Mouse (Mus musculus): ENCODE results near the gene Uvrag. TPM values are rescaled to one million over a fixed set of nuclear protein-coding genes. Genes with fewer than 3 reads are reported as not detected.
A peak's percentile ranks its signal among the peaks of the same experiment; 100 is the strongest.

Gene Uvrag
- 10 to 100 TPM; 18.4 to 25.0 TPM for total RNA-seq (2021)
- long read RNA-seq, experiment 1, full-length matches to known transcripts = 31 of 40 reads
- long read RNA-seq, experiment 1, partial matches to known transcripts = 2 of 40 reads
- long read RNA-seq, experiment 1, other reads (novel, unspliced or antisense) = 7 of 40 reads
- long read RNA-seq, experiment 2, full-length matches to known transcripts = 27 of 34 reads
- long read RNA-seq, experiment 2, partial matches to known transcripts = 2 of 34 reads
- long read RNA-seq, experiment 2, other reads (novel, unspliced or antisense) = 5 of 34 reads

GRCm38 (mm10) chr7:99140984-99141918 lies at the start of gene Uvrag:
TSS of gene Uvrag (minus strand) at chr7:99141141.
- peak; percentile 98 for DNase-seq

DNA sequence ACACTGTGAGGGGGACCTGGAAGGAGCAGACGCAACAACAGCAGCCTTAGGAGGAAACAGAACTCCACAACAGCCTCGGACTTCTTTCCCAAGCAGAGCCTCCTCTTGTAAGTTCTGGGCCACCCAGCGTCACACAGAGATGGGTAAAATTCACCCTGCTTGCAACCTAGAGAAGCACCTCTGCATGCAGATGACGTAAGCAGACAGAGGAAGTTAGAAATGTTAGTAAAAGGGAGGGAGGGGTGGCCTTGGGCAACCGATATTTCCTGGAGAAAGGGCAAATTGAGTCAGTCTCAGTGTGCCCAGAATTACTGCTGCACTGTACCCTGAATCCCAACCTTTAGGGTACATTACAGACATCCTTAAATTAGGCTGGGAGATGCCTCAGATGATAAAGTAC lies 48.9 kb upstream of the Uvrag start:
- no peak for DNase-seq

DNA sequence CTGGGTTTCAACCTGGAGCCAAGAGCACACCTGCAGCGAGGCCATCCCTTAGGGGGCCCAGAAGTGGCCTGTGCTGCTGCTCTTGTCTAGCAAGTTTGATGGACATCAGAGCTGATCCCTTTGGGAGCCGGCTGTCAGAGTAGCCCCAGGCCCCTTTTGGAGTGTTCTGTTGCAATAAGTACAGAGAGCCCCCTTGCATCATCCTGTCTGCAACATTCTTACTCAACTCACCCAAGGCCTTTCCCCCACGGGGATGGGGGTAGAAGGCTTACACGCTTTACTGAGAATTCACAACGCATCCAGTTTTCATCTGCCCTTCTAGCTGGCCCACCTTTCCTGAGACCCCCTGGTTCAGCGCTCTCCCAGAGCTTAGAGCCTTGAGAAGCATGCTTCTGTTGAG lies 47.7 kb upstream of the Uvrag start:
- no peak for DNase-seq

GRCm38 (mm10) chr7:99187451-99187850 lies 46.5 kb upstream of the Uvrag start:
- no peak for DNase-seq

DNA sequence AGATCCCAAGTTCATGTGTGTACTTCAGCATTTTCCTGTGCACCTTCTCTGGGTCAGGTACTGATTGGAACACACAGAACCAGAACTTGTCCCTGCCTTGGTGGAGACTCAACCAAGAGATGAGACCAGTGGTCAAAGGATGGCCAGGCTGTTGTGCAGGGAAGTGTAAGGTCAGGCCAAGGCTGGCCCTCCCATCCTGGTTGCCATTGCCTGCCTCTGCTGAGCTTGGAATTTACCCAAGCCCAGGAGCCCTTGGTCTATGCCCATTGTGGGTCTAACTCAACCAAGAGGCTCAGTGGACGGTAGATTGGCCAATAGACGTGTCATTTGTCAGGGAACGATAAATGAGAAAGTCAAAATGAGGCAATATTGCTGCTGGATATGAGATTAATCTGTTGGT lies 44.5 kb upstream of the Uvrag start:
- no peak for DNase-seq

DNA sequence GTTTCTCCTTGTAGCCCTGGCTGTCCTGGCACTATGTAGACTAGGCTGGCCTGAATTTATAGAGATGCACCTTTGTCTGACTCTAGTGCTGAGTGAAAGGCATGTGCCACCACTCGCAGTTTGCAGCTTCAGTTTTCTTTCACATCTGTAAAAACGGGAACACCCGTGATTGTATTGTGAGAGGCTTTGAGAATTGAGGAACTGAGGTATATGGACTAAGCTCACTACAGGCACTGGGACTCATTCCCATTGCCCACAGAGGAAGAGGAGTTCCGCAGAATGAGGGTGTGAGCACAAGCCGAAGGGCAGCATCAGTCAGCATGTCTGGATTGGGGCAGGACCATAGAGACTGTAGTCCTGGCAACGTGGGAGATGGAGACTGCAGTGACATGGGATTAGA lies 42.8 kb upstream of the Uvrag start:
- no peak for DNase-seq

GRCm38 (mm10) chr7:99182432-99183172 lies 41.7 kb upstream of the Uvrag start, which contains the start of gene Dgat2:
TSS of gene Dgat2 (minus strand) at chr7:99182719.
- peak; percentile 93 for DNase-seq

DNA sequence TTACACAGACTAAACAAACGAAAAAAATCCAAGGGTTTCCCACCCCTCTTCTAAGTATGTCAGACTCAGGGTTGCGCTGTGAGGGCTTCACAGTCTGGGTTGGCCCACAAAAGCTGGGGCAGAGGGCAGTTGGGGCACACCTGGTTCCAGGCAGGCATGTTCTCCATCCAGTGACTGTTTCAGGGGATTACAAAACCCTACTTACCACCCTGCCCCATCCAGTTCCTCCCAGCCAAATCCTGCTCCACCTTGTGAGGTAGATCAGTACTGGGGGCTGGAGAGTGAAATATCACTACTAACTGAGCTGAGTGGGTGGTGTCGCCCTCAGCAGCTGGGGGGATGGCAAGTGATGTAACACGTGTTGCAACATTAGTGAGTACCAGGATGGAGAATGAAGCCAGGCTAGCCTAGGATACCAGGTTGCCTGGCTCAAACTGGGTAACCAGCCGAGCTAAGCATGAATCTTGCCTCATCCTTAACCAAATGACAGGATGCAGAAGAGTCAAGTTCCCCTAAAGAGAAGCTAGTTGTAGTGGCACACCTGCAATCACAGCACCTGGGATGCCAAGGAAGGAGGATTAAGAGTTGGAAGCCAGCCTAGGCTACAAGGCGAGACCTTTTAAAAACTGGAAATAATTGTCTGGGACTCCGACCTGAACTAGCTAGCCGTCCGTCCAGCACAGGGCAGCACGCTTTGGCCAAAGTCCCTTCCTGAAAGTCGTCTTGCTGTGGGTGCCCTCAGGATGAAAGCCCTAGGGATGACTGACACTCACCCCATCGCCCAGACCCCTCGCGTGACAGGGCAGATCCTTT lies 40.9 kb upstream of the Uvrag start:
- no peak for DNase-seq

- DNase-seq = no peak
Measured at GRCm38 (mm10) chr7:99180162-99180561, 39.2 kb upstream of the Uvrag start.

GRCm38 (mm10) chr7:99179271-99179670 lies 38.3 kb upstream of the Uvrag start:
- DNase-seq = no peak

GRCm38 (mm10) chr7:99177386-99177785 lies 36.4 kb upstream of the Uvrag start:
- DNase-seq = no peak

GRCm38 (mm10) chr7:99175666-99176065 lies 34.7 kb upstream of the Uvrag start:
- DNase-seq = no peak

- no peak for DNase-seq
Measured at GRCm38 (mm10) chr7:99175118-99175517, 34.2 kb upstream of the Uvrag start.

DNA sequence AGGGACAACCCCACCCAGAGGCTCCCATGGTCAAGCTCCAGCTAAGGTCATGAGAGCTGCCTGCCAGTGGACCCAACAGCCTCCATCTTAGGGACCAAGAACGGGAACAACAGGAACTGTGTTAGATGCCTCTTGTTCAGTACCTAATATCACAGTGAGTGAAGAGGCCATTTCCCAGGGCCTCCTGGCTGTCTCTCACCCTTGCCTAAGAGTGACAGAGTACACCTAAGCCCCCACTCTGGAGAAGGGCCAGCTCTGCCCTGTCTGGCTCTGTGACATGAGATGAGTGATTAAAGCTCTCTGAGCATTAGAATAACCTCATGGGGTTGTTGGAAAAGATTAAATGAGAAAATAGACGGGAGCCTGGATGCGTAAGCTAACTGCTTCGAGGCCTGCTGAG lies 33.1 kb upstream of the Uvrag start:
- DNase-seq = no peak

- no peak for DNase-seq
Measured at GRCm38 (mm10) chr7:99172898-99173297, 32.0 kb upstream of the Uvrag start.

DNA sequence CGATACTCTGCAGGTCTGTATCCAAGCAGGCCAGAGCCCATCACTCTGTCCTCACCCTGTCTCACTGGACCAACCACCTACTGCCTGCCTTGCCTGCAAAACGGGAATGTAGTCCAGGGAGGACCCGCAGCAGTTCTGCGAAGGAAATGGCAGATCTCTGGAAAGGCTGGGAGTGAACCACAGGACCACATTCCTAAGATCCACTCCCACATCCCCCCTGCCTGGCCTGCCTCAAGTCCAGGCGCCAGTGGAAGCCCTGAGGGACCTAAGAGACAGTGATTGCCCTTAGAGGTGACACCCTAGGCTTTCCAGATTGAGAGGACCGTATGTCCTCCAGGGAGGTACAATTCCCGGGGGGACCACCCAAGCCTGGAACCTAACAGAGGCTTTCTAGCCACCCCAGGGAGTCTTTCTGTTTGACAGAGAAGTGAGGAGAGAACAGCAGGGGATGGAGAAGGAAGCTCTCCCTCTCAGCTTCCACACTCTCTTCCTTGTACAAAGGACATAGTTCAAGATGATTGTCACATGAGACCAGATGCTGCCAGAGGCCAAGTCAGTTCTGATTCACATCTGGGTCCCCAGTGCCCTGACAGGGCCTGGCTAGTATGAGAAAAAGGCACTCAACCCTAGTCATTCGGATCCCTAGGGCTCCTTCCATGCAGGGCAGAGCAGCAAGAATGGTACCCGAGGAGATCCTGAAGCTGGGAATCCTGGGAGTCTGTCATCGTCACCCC lies 31.0 kb upstream of the Uvrag start:
- no peak for DNase-seq

GRCm38 (mm10) chr7:99170519-99170918 lies 29.6 kb upstream of the Uvrag start:
- DNase-seq = no peak

DNA sequence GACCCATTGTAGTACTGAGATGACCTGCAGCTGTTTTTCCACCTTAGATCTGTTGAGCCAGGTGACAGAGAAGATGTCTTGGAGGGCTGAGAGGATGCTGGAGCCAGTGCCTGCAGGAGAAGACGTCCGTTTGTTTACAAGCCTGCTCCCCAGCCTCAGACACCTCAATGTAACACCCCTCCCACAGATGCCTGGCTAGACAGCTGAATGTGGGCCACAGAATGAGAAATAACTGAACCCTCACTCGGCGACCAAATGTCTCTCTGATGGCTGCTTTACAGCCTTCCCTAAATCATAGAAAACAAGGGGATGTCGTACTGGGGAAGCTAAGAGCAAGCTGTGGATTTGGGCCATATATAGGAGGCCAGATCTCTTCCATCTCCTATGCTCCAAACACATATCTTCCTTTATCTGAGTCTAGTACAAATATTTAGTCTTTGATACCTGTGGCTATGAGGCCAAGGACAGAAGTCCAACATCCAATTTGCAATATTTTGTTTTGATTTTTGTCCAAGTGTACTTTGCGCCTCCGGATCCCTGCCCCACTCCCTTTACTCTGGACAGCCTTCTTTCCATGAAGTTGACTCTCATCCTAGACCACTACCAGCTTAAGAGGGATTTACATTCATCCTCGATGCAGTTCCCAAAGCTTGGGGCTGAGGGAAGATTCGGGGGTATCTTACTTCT lies 28.9 kb upstream of the Uvrag start:
- DNase-seq = no peak

DNA sequence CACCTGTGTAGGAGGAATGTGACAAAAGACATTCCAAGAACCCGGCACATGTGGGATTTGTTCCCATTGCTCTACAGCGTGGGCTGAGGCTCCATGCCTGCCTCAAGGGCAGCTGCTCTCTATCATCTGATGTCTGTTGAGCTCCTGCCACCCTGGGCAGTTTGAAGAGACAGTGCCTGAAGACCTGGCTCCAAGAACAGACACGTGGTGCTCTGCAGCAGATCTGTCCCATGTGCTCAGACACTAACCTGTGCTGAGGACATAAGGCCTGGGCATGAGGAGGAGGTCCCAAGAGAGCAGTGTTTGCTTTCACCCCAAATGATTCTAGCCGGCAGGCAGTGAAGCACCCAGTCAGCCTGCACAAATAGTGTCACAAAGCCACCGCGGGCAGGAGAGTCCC lies 27.8 kb upstream of the Uvrag start:
- no peak for DNase-seq

GRCm38 (mm10) chr7:99167939-99168338 lies 27.0 kb upstream of the Uvrag start:
- no peak for DNase-seq

DNA sequence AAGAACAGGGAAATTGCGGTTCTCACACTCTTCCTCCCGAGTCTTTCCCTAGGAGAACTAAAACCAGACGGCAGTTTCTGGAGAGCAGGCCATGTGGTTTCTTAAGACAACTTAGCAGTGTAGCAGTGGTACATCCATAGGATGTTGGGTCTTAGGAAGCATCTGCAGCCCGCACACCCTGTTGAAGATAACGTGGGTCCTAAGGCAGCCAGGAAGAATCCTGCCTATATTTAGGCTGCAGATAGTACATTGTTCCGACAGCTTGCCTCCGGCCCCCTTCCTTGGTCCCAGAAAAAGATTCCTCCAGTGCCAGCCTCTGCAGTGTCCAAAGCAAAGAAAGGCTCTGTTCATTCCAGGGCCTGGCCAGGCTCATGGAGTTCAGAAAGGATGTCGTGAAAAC lies 25.2 kb upstream of the Uvrag start:
- DNase-seq = no peak

Data from gastrocnemius, postnatal 10 days (tissue).